Mouse (Mus musculus): ENCODE data around the gene Kcnmb3. TPM values are rescaled to one million over a fixed set of nuclear protein-coding genes. Genes with fewer than 3 reads are reported as not detected.

Kcnmb3 gene
- polyA plus RNA-seq, 1 experiment from 2014 or later: 0.16 TPM

DNA sequence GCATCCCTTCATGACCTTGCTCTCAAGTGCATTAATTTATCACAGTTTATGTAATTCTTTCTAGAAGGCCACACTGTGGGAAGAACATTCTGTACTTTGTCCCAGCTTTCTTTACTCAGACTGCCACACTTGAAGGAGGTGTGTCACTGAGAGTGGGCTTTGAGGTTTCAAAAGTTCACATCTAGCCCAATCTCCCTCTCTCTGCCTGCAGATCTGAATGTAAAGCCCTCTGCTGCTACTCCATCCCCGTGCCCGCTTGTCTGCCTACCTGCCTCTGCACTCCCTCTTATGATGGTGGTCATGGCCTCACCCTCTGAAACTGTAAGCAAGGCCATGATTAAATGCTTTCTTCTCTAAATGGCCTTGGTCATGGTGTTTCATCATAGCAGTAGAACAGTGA lies 8.3 kb upstream of the Kcnmb3 start:
- Histone ChIP-seq H3K9ac (replicated peaks; ENCODE audit: low read length) (no peak overlapping the region), H3K4me1 (ENCODE audit: control insufficient read depth, insufficient read depth, low read length) (no peaks in the 10 kb centered on the region), H3K4me2 (ENCODE audit: low read length) (no peak overlapping the region), H3K36me3 (ENCODE audit: control insufficient read depth, insufficient read depth, low read length) (no peaks in the 10 kb centered on the region), H3K9me3 (ENCODE audit: control insufficient read depth, low read length) (no peaks in the 10 kb centered on the region), H3K27ac (replicated peaks; ENCODE audit: low read depth, low read length) (no peak overlapping the region), H3K4me3 (replicated peaks; ENCODE audit: low read depth, low read length) (no peak overlapping the region), H3K27me3 (ENCODE audit: control insufficient read depth, insufficient read depth, low read length) (no peaks in the 10 kb centered on the region)
- ATAC-seq (ENCODE audit: low FRiP score, low TSS enrichment) (no peak), DNase-seq (no peak)
- WGBS: 92% methylated on average over 2 of the region's 2 CpGs

DNA sequence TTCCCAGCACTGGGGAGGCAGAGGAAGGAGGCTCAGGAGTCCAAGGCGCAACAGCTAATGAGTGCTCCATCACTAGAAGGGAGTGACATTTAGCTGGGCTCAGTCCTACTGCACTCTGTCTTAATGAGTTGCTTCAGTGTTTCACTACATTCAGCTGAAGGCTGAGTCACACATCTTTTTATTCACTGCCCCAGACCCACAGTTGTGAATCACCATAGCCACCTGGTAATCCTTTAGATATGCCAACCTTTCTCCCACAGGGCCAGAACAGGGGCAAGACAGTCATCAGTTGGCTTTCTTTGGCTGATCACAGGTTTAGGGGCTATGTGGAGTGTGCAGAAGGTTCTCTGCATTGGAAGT lies 4.7 kb upstream of the Kcnmb3 start:
- DNase-seq (no peak), ATAC-seq (ENCODE audit: low FRiP score, low TSS enrichment) (no peak)
- Histone ChIP-seq H3K27ac (replicated peaks; ENCODE audit: low read depth, low read length) (no peak overlapping the region), H3K4me1 (ENCODE audit: control insufficient read depth, insufficient read depth, low read length) (no peaks in the 10 kb centered on the region), H3K9me3 (ENCODE audit: control insufficient read depth, low read length) (no peaks in the 10 kb centered on the region), H3K4me2 (ENCODE audit: low read length) (no peak overlapping the region), H3K27me3 (ENCODE audit: control insufficient read depth, insufficient read depth, low read length) (no peaks in the 10 kb centered on the region), H3K4me3 (replicated peaks; ENCODE audit: low read depth, low read length) (no peak overlapping the region), H3K9ac (replicated peaks; ENCODE audit: low read length) (no peak overlapping the region), H3K36me3 (ENCODE audit: control insufficient read depth, insufficient read depth, low read length) (no peaks in the 10 kb centered on the region)
- WGBS: 94% methylated on average over 1 of the region's 1 CpGs

DNA sequence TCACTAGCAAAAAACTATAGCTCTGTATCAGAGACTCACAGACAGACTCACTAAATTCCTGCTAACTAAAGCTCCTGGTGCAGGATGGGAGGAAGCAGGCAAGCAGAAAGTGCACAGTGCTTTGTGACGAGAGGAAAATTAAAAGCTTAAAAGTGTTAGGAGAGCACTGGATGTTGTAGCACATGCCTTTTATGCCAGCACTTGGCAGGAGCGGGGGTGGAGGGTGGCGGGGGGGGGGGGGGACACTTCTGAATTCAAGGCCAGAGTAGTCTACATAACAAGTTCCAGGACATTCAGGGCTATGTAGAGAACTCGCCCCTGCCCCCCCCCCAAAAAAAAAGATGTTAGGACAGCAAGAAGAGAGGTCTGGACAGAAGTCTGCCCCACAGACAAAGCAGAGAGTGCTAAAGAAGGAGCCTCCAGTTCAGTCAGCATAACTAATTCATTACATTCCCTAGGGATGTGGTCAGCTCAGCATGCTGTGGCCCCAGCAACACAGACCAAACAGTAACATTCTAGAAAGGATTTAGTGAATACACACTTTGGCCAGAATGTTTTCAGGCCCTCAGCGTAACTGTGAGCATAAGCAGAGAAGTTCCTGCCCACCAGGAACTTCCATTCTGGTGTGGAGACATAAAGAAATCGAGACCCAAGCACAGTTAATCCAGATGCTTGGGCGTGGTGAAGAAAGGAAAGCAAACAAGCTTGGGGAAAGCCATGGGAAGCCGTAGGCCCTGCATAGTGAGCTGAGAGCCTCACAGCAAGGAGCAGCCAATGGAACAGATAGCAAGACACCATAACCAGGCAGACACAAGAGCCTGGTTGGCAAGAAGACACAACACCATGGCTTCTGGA lies 4.1 kb upstream of the Kcnmb3 start:
- DNase-seq (peak; percentile 19), ATAC-seq (ENCODE audit: low FRiP score, low TSS enrichment) (no peak)
- no peak overlapping the region for H3K4me2 ChIP-seq (ENCODE audit: low read length)
- H3K27me3 ChIP-seq (ENCODE audit: control insufficient read depth, insufficient read depth, low read length): no peaks in the 10 kb centered on the region
- no peaks in the 10 kb centered on the region for H3K9me3 ChIP-seq (ENCODE audit: control insufficient read depth, low read length)
- WGBS: 23% methylated on average over 8 of the region's 8 CpGs
- no peaks in the 10 kb centered on the region for H3K36me3 ChIP-seq (ENCODE audit: control insufficient read depth, insufficient read depth, low read length)
- H3K9ac ChIP-seq (replicated peaks; ENCODE audit: low read length): no peak overlapping the region
- H3K4me1 ChIP-seq (ENCODE audit: control insufficient read depth, insufficient read depth, low read length): no peaks in the 10 kb centered on the region
- H3K27ac ChIP-seq (replicated peaks; ENCODE audit: low read depth, low read length): no peak overlapping the region
- no peak overlapping the region for H3K4me3 ChIP-seq (replicated peaks; ENCODE audit: low read depth, low read length)

DNA sequence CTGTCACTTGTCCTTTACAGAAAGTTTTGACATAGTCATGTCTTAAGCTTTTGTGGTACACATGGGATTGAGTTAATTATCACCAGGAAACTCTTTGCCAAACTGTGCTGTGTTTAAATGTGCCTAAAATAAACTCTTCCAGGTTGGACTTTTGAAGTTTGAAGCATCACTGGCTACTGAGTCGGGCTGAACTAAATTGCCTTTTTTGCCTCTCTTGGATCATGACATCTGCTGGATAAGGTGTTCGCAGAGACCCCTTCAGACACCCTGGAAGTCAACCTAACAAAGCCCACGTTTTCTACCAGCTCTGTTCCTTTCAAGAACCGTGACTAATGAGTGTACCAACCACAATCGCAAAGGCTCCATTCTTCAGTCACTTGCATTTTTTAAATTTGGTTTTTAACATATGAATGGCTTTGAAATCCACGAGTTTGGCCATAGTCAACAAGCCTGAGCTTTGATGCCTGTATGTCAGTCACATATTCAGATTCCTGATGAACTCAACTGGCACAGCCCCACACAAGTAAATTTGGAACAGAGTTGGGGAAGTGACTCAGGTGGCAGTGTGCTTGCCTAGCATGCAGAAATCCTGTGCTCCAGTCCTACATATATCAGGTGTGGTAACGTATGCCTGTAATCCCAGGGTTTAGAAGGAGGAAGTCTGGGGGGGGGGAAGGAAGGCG lies 3.2 kb upstream of the Kcnmb3 start:
- Histone ChIP-seq H3K4me3 (replicated peaks; ENCODE audit: low read depth, low read length) (no peak overlapping the region), H3K9me3 (ENCODE audit: control insufficient read depth, low read length) (no peaks in the 10 kb centered on the region), H3K27me3 (ENCODE audit: control insufficient read depth, insufficient read depth, low read length) (no peaks in the 10 kb centered on the region), H3K27ac (replicated peaks; ENCODE audit: low read depth, low read length) (no peak overlapping the region), H3K9ac (replicated peaks; ENCODE audit: low read length) (no peak overlapping the region), H3K4me2 (ENCODE audit: low read length) (no peak overlapping the region), H3K4me1 (ENCODE audit: control insufficient read depth, insufficient read depth, low read length) (no peaks in the 10 kb centered on the region), H3K36me3 (ENCODE audit: control insufficient read depth, insufficient read depth, low read length) (no peaks in the 10 kb centered on the region)
- peak; percentile 17 for DNase-seq
- 23% methylated on average over 8 of the region's 8 CpGs for WGBS
- no peak; the same call in 1 of the 2 replicates for ATAC-seq (ENCODE audit: low FRiP score, low TSS enrichment)

DNA sequence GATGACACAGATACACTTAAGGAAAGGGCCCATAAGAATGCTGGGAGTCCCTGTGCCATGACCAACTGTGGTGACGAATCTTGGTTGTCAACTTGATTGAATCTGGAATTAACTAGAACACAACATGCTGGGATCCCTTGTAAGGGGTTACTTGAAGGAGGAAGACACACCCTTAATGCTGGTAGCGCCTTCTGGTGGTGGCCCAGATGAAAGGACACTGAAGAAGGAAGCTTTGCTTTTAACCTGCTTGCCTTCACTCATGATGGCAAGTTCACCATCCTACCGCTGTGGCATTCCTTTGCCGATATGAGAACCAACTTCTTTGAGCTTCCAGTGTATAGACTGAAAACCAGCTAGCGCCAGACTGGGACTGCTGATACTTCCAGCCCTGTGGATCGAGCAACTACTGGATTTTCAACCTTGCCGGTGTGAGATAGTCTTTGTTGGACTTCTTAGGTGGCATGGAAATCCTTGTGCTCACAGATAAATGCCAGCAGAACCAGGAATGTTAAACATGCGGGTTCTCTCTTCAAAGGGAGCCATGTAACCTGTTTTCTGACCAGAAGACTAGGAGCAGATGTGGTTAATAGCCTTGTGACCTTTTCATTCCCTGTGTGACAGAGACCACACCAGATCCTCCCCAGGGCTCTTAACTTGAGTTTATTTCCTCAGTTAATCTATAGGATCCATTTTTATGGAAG lies 2.5 kb upstream of the Kcnmb3 start:
- no peaks in the 10 kb centered on the region for H3K36me3 ChIP-seq (ENCODE audit: control insufficient read depth, insufficient read depth, low read length)
- no peak overlapping the region for H3K4me2 ChIP-seq (ENCODE audit: low read length)
- DNase-seq: no peak
- H3K4me1 ChIP-seq (ENCODE audit: control insufficient read depth, insufficient read depth, low read length): no peaks in the 10 kb centered on the region
- no peak for ATAC-seq (ENCODE audit: low FRiP score, low TSS enrichment)
- H3K27me3 ChIP-seq (ENCODE audit: control insufficient read depth, insufficient read depth, low read length): no peaks in the 10 kb centered on the region
- no peak overlapping the region for H3K4me3 ChIP-seq (replicated peaks; ENCODE audit: low read depth, low read length)
- no peak overlapping the region for H3K27ac ChIP-seq (replicated peaks; ENCODE audit: low read depth, low read length)
- 85% methylated on average over 8 of the region's 8 CpGs for WGBS
- H3K9me3 ChIP-seq (ENCODE audit: control insufficient read depth, low read length): no peaks in the 10 kb centered on the region
- H3K9ac ChIP-seq (replicated peaks; ENCODE audit: low read length): no peak overlapping the region

DNA sequence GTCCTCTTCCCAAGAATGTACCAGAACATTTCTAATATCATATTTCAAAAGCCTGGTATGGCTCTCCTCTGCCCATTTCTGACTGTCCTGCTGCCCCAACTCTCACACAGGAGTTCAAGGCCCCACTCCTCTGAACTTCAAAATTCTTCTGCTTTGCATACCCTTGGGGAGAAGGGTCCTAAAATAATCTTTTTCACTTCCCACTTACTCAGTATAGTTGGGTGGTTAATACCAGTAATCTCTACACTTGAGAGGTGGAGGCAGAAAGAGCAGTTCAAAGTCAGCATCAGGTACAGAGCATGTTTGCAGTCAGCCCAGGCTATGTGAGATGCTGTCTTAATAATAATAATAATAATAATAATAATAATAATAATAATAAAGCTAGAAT lies 1.1 kb downstream of the Kcnmb3 start:
- Histone ChIP-seq H3K4me3 (replicated peaks; ENCODE audit: low read depth, low read length) (no peak overlapping the region), H3K9ac (replicated peaks; ENCODE audit: low read length) (no peak overlapping the region), H3K4me2 (ENCODE audit: low read length) (no peak overlapping the region), H3K9me3 (ENCODE audit: control insufficient read depth, low read length) (no peaks in the 10 kb centered on the region), H3K4me1 (ENCODE audit: control insufficient read depth, insufficient read depth, low read length) (no peaks in the 10 kb centered on the region), H3K27me3 (ENCODE audit: control insufficient read depth, insufficient read depth, low read length) (no peaks in the 10 kb centered on the region), H3K36me3 (ENCODE audit: control insufficient read depth, insufficient read depth, low read length) (no peaks in the 10 kb centered on the region), H3K27ac (replicated peaks; ENCODE audit: low read depth, low read length) (no peak overlapping the region)
- no peak for ATAC-seq (ENCODE audit: low FRiP score, low TSS enrichment)
- DNase-seq: no peak

DNA sequence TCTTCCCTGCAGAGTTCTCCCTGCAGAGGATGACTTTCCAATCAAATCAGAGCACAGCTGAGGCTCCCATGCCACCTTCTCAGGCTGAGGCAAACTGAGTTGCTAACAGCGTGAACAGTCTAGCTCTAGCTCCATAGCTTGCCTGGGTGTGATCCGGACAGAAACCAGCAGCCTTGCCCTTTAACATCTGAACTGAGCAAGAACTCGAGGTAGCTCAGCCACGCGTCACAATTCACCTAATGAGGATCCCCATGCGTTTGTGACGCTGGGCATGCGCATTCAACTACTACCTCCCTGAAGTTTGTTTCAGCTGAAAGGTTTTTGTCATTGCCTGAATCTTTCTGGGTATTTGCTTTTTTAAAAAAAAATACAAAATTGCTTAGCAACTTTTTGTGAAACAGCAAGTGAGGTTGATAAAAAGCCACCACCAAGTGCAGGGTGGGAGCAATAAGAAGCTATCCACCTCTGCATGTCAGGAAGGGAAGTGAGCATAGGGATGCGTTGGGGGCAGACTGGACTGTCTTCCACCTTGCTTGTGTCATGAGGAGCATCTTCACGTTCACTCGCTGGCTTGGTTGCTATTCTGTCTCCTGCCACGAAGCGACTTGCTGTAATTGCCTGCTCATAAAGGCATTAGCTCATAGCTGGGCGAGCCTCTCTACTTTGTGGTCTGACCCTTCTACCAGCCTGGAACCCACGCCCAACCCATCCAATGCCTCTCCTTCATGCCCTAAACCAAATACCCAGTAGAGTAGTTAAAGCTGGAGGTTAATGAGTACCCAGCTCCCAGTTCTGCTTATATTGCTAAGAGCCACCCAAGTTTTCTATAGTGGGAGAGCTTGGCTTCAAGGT lies 1.7 kb downstream of the Kcnmb3 start:
- H3K27me3 ChIP-seq (ENCODE audit: control insufficient read depth, insufficient read depth, low read length): no peaks in the 10 kb centered on the region
- DNase-seq (no peak), ATAC-seq (ENCODE audit: low FRiP score, low TSS enrichment) (no peak)
- no peaks in the 10 kb centered on the region for H3K36me3 ChIP-seq (ENCODE audit: control insufficient read depth, insufficient read depth, low read length)
- H3K27ac ChIP-seq (replicated peaks; ENCODE audit: low read depth, low read length): no peak overlapping the region
- 87% methylated on average over 15 of the region's 15 CpGs for WGBS
- no peak overlapping the region for H3K4me2 ChIP-seq (ENCODE audit: low read length)
- H3K4me3 ChIP-seq (replicated peaks; ENCODE audit: low read depth, low read length): no peak overlapping the region
- no peaks in the 10 kb centered on the region for H3K9me3 ChIP-seq (ENCODE audit: control insufficient read depth, low read length)
- no peak overlapping the region for H3K9ac ChIP-seq (replicated peaks; ENCODE audit: low read length)
- H3K4me1 ChIP-seq (ENCODE audit: control insufficient read depth, insufficient read depth, low read length): no peaks in the 10 kb centered on the region

DNA sequence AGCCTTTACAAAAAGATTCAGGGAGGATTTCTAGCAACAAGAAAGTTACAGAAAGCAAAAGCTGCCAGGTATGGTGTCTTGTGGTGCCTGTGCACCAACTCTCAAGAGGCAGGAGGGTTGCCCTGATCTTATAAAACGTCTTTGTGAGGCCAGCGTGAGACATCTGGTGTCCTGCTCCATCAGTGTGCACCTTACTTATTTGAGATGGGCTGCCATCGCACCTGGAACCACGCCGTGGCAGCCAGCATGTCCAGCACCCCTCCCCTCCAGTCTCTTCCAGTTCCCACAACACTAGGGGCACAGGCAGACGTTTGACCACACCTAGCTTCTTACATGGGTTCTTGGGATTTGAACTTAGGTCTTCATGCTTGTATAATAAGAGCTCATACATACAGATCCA lies 3.9 kb downstream of the Kcnmb3 start:
- no peak overlapping the region for H3K9ac ChIP-seq (replicated peaks; ENCODE audit: low read length)
- 81% methylated on average over 6 of the region's 6 CpGs for WGBS
- no peaks in the 10 kb centered on the region for H3K27me3 ChIP-seq (ENCODE audit: control insufficient read depth, insufficient read depth, low read length)
- no peak for ATAC-seq (ENCODE audit: low FRiP score, low TSS enrichment)
- no peak for DNase-seq
- no peaks in the 10 kb centered on the region for H3K36me3 ChIP-seq (ENCODE audit: control insufficient read depth, insufficient read depth, low read length)
- no peak overlapping the region for H3K4me2 ChIP-seq (ENCODE audit: low read length)
- H3K27ac ChIP-seq (replicated peaks; ENCODE audit: low read depth, low read length): no peak overlapping the region
- no peak overlapping the region for H3K4me3 ChIP-seq (replicated peaks; ENCODE audit: low read depth, low read length)
- no peaks in the 10 kb centered on the region for H3K4me1 ChIP-seq (ENCODE audit: control insufficient read depth, insufficient read depth, low read length)
- no peaks in the 10 kb centered on the region for H3K9me3 ChIP-seq (ENCODE audit: control insufficient read depth, low read length)
